Mouse (Mus musculus) urinary bladder, postnatal 4 days (tissue): ENCODE results near the gene Zc2hc1c.

Experiments used
- DNase-seq, 2 experiments: peaks; one replicate each; pipeline ENCODE4 v3.0.0; 2021 to 2022; ENCODE audit warnings: low spot score in 2 of 2

Zc2hc1c gene

GRCm38 (mm10) chr12:85284331-85284730 lies 4.1 kb upstream of the Zc2hc1c start:
- no peak for DNase-seq

- DNase-seq: no peak
Measured at GRCm38 (mm10) chr12:85284996-85285395, 3.4 kb upstream of the Zc2hc1c start.

- no peak for DNase-seq
Measured at GRCm38 (mm10) chr12:85286941-85287340, 1.4 kb upstream of the Zc2hc1c start.

- peak in 1 of 2 experiments; percentile 52 for DNase-seq
Measured at GRCm38 (mm10) chr12:85287809-85288485, 444 bp upstream of the Zc2hc1c start, which contains the start of gene Acyp1. TSS of gene Acyp1 (minus strand) at chr12:85288438.

- DNase-seq: peak in 1 of 2 experiments; percentile 61
Measured at GRCm38 (mm10) chr12:85289157-85290000, 988 bp downstream of the Zc2hc1c start.

GRCm38 (mm10) chr12:85290633-85291032 lies 2.2 kb downstream of the Zc2hc1c start:
- DNase-seq: no peak

GRCm38 (mm10) chr12:85291541-85291940 lies 3.1 kb downstream of the Zc2hc1c start:
- no peak for DNase-seq

- no peak for DNase-seq
Measured at GRCm38 (mm10) chr12:85292288-85292687, 3.9 kb downstream of the Zc2hc1c start.

GRCm38 (mm10) chr12:85292906-85293305 lies 4.5 kb downstream of the Zc2hc1c start:
- DNase-seq: no peak

- DNase-seq: no peak
Measured at GRCm38 (mm10) chr12:85295506-85295905, 7.1 kb downstream of the Zc2hc1c start.

- DNase-seq: no peak
Measured at GRCm38 (mm10) chr12:85296915-85297314, 8.5 kb downstream of the Zc2hc1c start.

- no peak for DNase-seq
Measured at GRCm38 (mm10) chr12:85297345-85297997, 9.1 kb downstream of the Zc2hc1c start.

GRCm38 (mm10) chr12:85298127-85298834 lies 9.9 kb downstream of the Zc2hc1c start:
- DNase-seq: no peak

GRCm38 (mm10) chr12:85298835-85299180 lies 10.4 kb downstream of the Zc2hc1c start:
- no peak for DNase-seq

- no peak for DNase-seq
Measured at GRCm38 (mm10) chr12:85303256-85303655, 14.9 kb downstream of the Zc2hc1c start.

GRCm38 (mm10) chr12:85304725-85305124 lies 16.3 kb downstream of the Zc2hc1c start:
- DNase-seq: no peak

- peak; percentile 73 to 88 for DNase-seq
Measured at GRCm38 (mm10) chr12:85305247-85305892, 17.0 kb downstream of the Zc2hc1c start.

- DNase-seq: no peak
Measured at GRCm38 (mm10) chr12:85308651-85309050, 20.3 kb downstream of the Zc2hc1c start.

- no peak for DNase-seq
Measured at GRCm38 (mm10) chr12:85330153-85330552, 41.8 kb downstream of the Zc2hc1c start.

GRCm38 (mm10) chr12:85337567-85338311 lies 49.3 kb downstream of the Zc2hc1c start:
- DNase-seq: no peak

- no peak for DNase-seq
Measured at GRCm38 (mm10) chr12:85338815-85339214, 50.4 kb downstream of the Zc2hc1c start.
